Mouse (Mus musculus) heart, postnatal 0 days (tissue): ENCODE results near the gene Cdkal1. TPM values are rescaled to one million over a fixed set of nuclear protein-coding genes. Genes with fewer than 3 reads are reported as not detected.

Experiments
- ATAC-seq: fragments of 200-750 bp; cut with Nextera tagmentation; 2 replicates; pipeline ENCODE4 v1.8.0; 2017; ENCODE audit warnings: low read depth, moderate number of reproducible peaks, moderate library complexity; ENCODE audit not compliant: insufficient read depth
- DNase-seq: peaks from one replicate; pipeline ENCODE4 v3.0.0-alpha.2; 2016; ENCODE audit warnings: low spot score
- H3K27ac ChIP-seq: fragments of 300-500 bp; sonication (generic); 2 replicates; pipeline ENCODE4 v1.5.1; 2014; ENCODE audit warnings: low read depth, mild to moderate bottlenecking
- H3K27me3 ChIP-seq: fragments of 300-500 bp; sonication (generic); 2 replicates; pipeline ENCODE4 v1.6.1; 2014; ENCODE audit warnings: low read length, mixed read lengths; ENCODE audit not compliant: control insufficient read depth, insufficient read depth
- H3K36me3 ChIP-seq: fragments of 300-500 bp; sonication (generic); replicated peaks from 2 replicates; pipeline ENCODE4 v1.6.1; 2014; ENCODE audit warnings: low read length, mixed read lengths; ENCODE audit not compliant: control insufficient read depth, insufficient read depth
- H3K4me1 ChIP-seq: fragments of 300-500 bp; sonication (generic); 2 replicates; pipeline ENCODE4 v1.6.1; 2014; ENCODE audit warnings: antibody characterized with exemption; ENCODE audit not compliant: control insufficient read depth, insufficient read depth
- H3K4me2 ChIP-seq: fragments of 300-500 bp; sonication (generic); 2 replicates; pipeline ENCODE4 v1.6.1; 2014; ENCODE audit warnings: low read depth, mild to moderate bottlenecking, low read length, moderate library complexity
- H3K4me3 ChIP-seq: fragments of 300-500 bp; sonication (generic); 2 replicates; pipeline ENCODE4 v1.5.1; 2014; ENCODE audit warnings: low read depth, low read length
- H3K9ac ChIP-seq: fragments of 300-500 bp; sonication (generic); replicated peaks from 2 replicates; pipeline ENCODE4 v1.6.1; 2014; ENCODE audit warnings: low read depth, low read length, mixed read lengths
- H3K9me3 ChIP-seq: fragments of 300-500 bp; sonication (generic); replicated peaks from 2 replicates; pipeline ENCODE4 v1.6.1; 2016; ENCODE audit warnings: low read length; ENCODE audit not compliant: control insufficient read depth
- CTCF ChIP-seq: IDR thresholded peaks from 2 replicates; pipeline ENCODE4 v1.5.1; 2016; ENCODE audit warnings: antibody characterized with exemption, control low read depth, low read depth
- EP300 ChIP-seq: IDR thresholded peaks from 2 replicates; pipeline ENCODE4 v1.6.1; 2016; ENCODE audit warnings: antibody characterized with exemption, low read depth
- WGBS: fragments of 180-500 bp; shearing (Covaris S2); extraction: QIAGEN DNeasy Blood & Tissue Kit; methylation state at CpG from one replicate; pipeline ENCODE4 v1.1.7; 2014; 5-methylcytosine and 5-hydroxymethylcytosine counted together
- polyA plus RNA-seq: library from polyadenylated mRNA; unstranded; fragments of >200 nt; fragmentation: Nextera tagmentation; extraction: Ambion mirVana; gene quantifications from 2 replicates; pipeline ENCODE4 v1.2.1, GENCODE M21; 2015
- total RNA-seq: library from RNA; depleted of rRNA; stranded (reverse); fragments of >200 nt; gene quantifications from 2 replicates; pipeline ENCODE4 v1.2.3, GENCODE M21; 2014; ENCODE audit warnings: low replicate concordance

Cdkal1 gene
- total and polyA plus RNA-seq, 2 experiments from 2014 or later, result 9.6 to 17.6 TPM

DNA sequence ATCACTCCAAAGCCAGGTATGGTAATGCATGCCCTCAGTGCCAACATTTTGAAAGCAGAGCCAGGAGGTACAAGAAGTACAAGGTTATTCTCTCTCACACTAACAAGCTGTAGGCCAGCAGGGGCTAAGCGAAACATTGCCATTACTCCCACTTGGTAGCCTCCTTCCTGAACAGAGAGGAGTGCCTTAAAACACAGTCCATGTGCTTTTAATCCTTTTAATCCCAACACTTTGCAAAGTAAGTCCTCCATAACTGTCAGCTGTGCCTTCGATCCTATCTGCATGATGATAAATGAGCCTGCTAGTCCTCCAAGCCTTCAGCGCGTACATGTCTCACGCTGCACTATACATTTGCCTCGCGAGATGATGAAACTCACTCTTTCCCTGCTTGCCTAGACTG lies 234.6 kb downstream of the Cdkal1 start:
- ATAC-seq (no peak), DNase-seq (no peak)
- H3K27ac ChIP-seq, result no peak overlapping the region
- H3K36me3 ChIP-seq, result no peaks in the 10 kb centered on the region
- no peak for TF ChIP-seq EP300
- TF ChIP-seq CTCF, result no peak
- no peak overlapping the region for H3K4me3 ChIP-seq
- no peaks in the 10 kb centered on the region for H3K9me3 ChIP-seq
- WGBS, result 53% methylated on average over 7 of the region's 7 CpGs
- H3K4me1 ChIP-seq, result peaks cover 17% of the 10 kb centered on the region
- no peaks in the 10 kb centered on the region for H3K27me3 ChIP-seq
- 0 out of 2 replicates have a peak overlapping the region, but pooled peaks have one; percentile 26 for H3K9ac ChIP-seq
- H3K4me2 ChIP-seq, result no peak overlapping the region

DNA sequence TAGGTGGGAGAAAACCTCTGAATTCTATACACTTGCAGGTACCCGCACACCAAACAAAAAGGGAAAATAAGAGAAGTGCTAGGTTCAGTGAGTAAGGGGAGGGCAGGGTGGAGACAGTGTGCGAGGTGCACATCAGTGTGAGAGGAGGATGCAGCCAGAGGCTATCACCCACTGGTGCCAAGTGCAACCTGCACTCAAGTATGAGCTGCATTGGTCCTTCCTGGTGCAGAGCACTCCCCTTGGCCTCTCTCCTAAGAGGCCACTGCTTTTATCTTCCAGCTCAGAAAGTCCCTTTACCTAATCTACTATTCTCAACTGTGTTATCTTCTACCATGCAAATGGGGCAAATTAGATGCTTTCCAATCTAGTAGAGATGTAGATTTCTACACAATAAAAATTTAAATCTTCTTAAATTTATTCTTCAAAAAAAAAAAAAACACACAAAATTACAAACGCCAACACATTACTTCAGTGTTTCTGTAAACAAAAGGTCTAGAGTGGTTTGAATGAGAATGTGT lies 238.8 kb downstream of the Cdkal1 start:
- no peak for ATAC-seq
- TF ChIP-seq EP300, result no peak
- no peak for TF ChIP-seq CTCF
- Histone ChIP-seq H3K9ac (no peak overlapping the region), H3K4me1 (peaks cover 40% of the 10 kb centered on the region), H3K9me3 (no peaks in the 10 kb centered on the region), H3K27ac (no peak overlapping the region), H3K36me3 (no peaks in the 10 kb centered on the region), H3K4me2 (no peak overlapping the region), H3K27me3 (no peaks in the 10 kb centered on the region), H3K4me3 (no peak overlapping the region)
- WGBS, result 85% methylated on average over 3 of the region's 3 CpGs
- DNase-seq, result no peak

DNA sequence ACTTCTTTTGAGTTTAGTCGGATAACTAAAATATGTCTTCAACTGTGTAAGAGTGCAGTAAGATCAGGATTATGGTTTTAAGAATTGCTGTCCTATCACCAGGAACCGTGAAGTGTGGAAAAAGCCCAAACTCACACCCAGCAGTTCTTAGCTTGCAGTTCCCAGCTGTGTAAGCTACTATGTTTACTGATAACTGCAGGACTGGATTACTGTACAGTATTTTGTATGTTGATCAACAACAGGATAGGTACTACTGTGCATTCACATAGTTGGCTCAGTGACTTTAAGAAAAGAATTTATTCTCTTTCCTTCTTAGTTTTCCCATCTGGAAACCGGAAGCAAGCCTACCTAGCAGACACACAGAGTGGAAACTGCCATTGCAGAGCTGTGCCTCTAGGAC lies 239.5 kb downstream of the Cdkal1 start:
- no peak overlapping the region for H3K4me3 ChIP-seq
- no peak overlapping the region for H3K4me2 ChIP-seq
- no peaks in the 10 kb centered on the region for H3K27me3 ChIP-seq
- WGBS, result 67% methylated on average over 3 of the region's 3 CpGs
- no peak overlapping the region for H3K9ac ChIP-seq
- no peaks in the 10 kb centered on the region for H3K36me3 ChIP-seq
- peaks cover 39% of the 10 kb centered on the region for H3K4me1 ChIP-seq
- no peak for TF ChIP-seq EP300
- TF ChIP-seq CTCF, result no peak
- no peak overlapping the region for H3K27ac ChIP-seq
- ATAC-seq (no peak), DNase-seq (no peak)
- H3K9me3 ChIP-seq, result no peaks in the 10 kb centered on the region

DNA sequence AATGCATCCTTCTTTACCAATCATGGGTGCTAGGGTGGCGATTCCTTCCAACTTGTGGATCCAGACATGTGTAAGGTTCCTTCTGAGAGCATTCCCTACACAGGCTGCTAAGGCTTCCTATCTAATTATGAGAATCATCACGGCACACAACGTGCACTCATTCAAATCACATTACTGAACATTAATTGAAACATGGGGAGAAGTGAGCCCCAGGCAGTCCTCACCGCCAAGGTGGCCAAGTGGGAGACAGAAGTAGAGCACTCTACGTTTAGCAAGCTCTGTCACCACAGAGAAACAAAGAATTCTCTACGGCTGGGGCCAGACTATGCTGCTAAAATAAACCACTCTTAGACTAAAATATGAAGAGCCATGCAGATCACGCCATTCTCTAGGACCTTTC lies 240.4 kb downstream of the Cdkal1 start:
- no peak overlapping the region for H3K9ac ChIP-seq
- no peaks in the 10 kb centered on the region for H3K27me3 ChIP-seq
- no peak overlapping the region for H3K4me3 ChIP-seq
- no peak overlapping the region for H3K4me2 ChIP-seq
- peak overlapping the region; percentile 23; the same call in 1 of the 2 replicates for H3K27ac ChIP-seq
- DNase-seq (no peak), ATAC-seq (no peak)
- peaks cover 45% of the 10 kb centered on the region for H3K4me1 ChIP-seq
- WGBS, result 56% methylated on average over 7 of the region's 7 CpGs
- no peaks in the 10 kb centered on the region for H3K36me3 ChIP-seq
- H3K9me3 ChIP-seq, result no peaks in the 10 kb centered on the region
- no peak for TF ChIP-seq EP300
- no peak for TF ChIP-seq CTCF

DNA sequence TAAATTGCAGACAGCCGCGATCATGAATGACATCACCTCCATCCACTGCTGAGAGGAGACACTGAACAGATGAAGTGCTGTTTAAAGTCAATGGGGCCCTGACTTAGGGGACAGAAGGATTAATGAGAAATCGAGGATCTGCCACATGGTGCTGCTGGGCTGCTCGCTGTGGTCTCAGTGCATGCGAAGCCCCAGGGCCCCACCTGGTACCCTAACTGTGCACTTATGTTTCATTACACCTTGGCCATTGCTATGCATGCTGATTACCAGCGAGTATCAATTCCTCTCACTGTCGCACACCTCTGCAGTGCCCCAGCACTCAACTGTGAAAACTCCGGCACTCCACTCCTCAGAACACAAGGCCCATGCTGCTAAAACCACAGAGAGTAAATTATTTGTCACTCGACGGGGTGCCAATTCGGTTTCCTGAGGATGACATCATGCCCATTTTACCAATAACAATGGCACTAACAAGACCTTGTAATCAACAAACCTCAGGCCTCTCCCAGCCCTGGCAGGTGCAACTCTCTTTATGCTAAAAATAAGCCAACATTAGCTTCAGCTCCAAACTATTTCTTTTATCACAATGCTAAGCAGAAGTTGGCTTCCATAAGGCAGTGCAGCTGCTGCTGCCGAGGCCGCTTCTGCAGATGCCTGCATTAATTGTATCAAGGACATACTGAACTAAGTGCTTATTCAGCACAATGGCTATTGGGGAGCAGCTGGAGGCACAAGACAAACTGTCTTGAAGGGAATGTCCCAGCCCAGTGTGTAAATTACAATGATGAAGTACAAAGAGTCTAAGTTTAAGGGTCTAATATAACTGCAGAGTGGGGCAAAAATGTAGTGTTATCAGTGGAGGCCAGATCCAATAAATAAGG lies 245.2 kb downstream of the Cdkal1 start:
- H3K4me2 ChIP-seq, result no peak overlapping the region
- no peak overlapping the region for H3K4me3 ChIP-seq
- no peaks in the 10 kb centered on the region for H3K27me3 ChIP-seq
- ATAC-seq (peak; percentile 77), DNase-seq (peak; percentile 67)
- 25% methylated on average over 13 of the region's 13 CpGs for WGBS
- TF ChIP-seq EP300, result no peak
- H3K36me3 ChIP-seq, result no peaks in the 10 kb centered on the region
- H3K9ac ChIP-seq, result no peak overlapping the region
- H3K9me3 ChIP-seq, result no peaks in the 10 kb centered on the region
- peaks cover 33% of the 10 kb centered on the region for H3K4me1 ChIP-seq
- peak overlapping the region; percentile 81 for H3K27ac ChIP-seq

DNA sequence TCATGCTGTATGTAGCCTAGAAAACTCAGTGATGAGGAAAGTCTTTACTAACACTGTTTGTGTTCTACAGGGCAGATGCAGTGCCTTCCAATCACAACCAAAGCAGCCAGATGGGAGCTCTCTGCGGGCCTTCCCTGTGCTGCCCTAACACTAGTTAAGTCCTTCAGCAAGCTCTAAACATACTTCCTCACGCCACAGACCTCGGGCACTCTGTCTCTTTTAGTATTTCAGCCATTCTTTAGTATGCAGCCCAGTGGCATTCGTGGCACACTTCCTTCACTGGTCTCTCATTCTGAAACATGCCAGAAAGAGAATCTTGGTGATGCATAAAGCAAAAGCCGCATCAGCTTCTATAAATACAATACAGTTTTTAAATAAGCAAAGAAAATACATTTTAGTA lies 246.0 kb downstream of the Cdkal1 start:
- no peaks in the 10 kb centered on the region for H3K36me3 ChIP-seq
- H3K9me3 ChIP-seq, result no peaks in the 10 kb centered on the region
- 73% methylated on average over 5 of the region's 5 CpGs for WGBS
- H3K27ac ChIP-seq, result peak overlapping the region; percentile 18
- DNase-seq, result no peak
- ATAC-seq, result no peak
- no peak overlapping the region for H3K9ac ChIP-seq
- no peak overlapping the region for H3K4me3 ChIP-seq
- no peak for TF ChIP-seq EP300
- TF ChIP-seq CTCF, result no peak
- H3K4me1 ChIP-seq, result peaks cover 32% of the 10 kb centered on the region
- no peaks in the 10 kb centered on the region for H3K27me3 ChIP-seq
- H3K4me2 ChIP-seq, result no peak overlapping the region
